Mouse (Mus musculus) liver, adult 2 months (tissue): ENCODE results near the gene Inf2. TPM values are rescaled to one million over a fixed set of nuclear protein-coding genes. Genes with fewer than 3 reads are reported as not detected.

Source experiments
- DNase-seq: peaks from one replicate; pipeline ENCODE4 v3.0.0-alpha.2; 2011; ENCODE audit warnings: low read depth, low spot score; ENCODE audit errors: extremely low read depth
- H3K27ac ChIP-seq: fragments of 200-500 bp; replicated peaks from 2 replicates; pipeline ENCODE4 v1.5.1; 2012; ENCODE audit warnings: low read depth, mild to moderate bottlenecking, control low read depth, inconsistent platforms, low read length; ENCODE audit not compliant: insufficient read depth
- H3K27me3 ChIP-seq: fragments of 200-500 bp; 2 replicates; pipeline ENCODE4 v1.6.1; 2012; ENCODE audit warnings: mild to moderate bottlenecking, moderate library complexity, low read length, inconsistent platforms; ENCODE audit not compliant: control insufficient read depth, insufficient read depth
- H3K36me3 ChIP-seq: fragments of 200-500 bp; 2 replicates; pipeline ENCODE4 v1.6.1; 2012; ENCODE audit warnings: low read length, inconsistent platforms; ENCODE audit not compliant: control insufficient read depth, insufficient read depth
- H3K4me1 ChIP-seq: fragments of 200-500 bp; 2 replicates; pipeline ENCODE4 v1.6.1; 2011; ENCODE audit warnings: low read length; ENCODE audit not compliant: control insufficient read depth, insufficient read depth
- H3K4me3 ChIP-seq: fragments of 200-500 bp; 2 replicates; pipeline ENCODE4 v1.5.1; 2011; ENCODE audit warnings: low read depth, mild to moderate bottlenecking, control low read depth, low read length, moderate library complexity; ENCODE audit not compliant: insufficient read depth
- H3K79me2 ChIP-seq: fragments of 200-500 bp; 2 replicates; pipeline ENCODE4 v1.6.1; 2012; ENCODE audit warnings: inconsistent platforms, mild to moderate bottlenecking, low read length, moderate library complexity; ENCODE audit not compliant: control insufficient read depth, insufficient read depth
- H3K9ac ChIP-seq: fragments of 200-500 bp; 2 replicates; pipeline ENCODE4 v1.6.1; 2012; ENCODE audit warnings: low read depth, mild to moderate bottlenecking, control low read depth, inconsistent platforms, low read length
- CTCF ChIP-seq: fragments of 200-500 bp; IDR thresholded peaks from 2 replicates; pipeline ENCODE4 v1.5.1; 2011; ENCODE audit warnings: low read depth, low read length, control low read depth
- POLR2A ChIP-seq: fragments of 200-500 bp; IDR thresholded peaks from 2 replicates; pipeline ENCODE4 v1.6.1; 2011; ENCODE audit warnings: low read length, control low read depth; ENCODE audit not compliant: insufficient read depth; ENCODE audit errors: extremely low read depth
- WGBS: fragments of 180-500 bp; shearing (Covaris S2); methylation state at CpG from one replicate; pipeline ENCODE4 v1.1.7; 2018; 5-methylcytosine and 5-hydroxymethylcytosine counted together
- polyA plus RNA-seq: library from polyadenylated mRNA; depleted of rRNA; stranded (reverse); fragments of >200 nt; gene quantifications from 2 replicates; pipeline ENCODE4 v1.2.3, GENCODE M21; 2012; rRNA removed
- total RNA-seq: library from RNA; depleted of rRNA; stranded (reverse); fragments of >200 nt; gene quantifications from 2 replicates; pipeline ENCODE4 v1.2.3, GENCODE M21; 2014; rRNA removed

The Inf2 gene
- 15.5 and 22.9 TPM in 2 replicates for total RNA-seq
- polyA plus RNA-seq, result 24.6 and 30.7 TPM in 2 replicates

- WGBS, result under 1% methylated on average over 60 of the region's 60 CpGs
Observed at GRCm38 (mm10) chr12:112588426-112589256, at the start of gene Inf2. TSS of gene Inf2 (plus strand) at chr12:112588784.

DNA sequence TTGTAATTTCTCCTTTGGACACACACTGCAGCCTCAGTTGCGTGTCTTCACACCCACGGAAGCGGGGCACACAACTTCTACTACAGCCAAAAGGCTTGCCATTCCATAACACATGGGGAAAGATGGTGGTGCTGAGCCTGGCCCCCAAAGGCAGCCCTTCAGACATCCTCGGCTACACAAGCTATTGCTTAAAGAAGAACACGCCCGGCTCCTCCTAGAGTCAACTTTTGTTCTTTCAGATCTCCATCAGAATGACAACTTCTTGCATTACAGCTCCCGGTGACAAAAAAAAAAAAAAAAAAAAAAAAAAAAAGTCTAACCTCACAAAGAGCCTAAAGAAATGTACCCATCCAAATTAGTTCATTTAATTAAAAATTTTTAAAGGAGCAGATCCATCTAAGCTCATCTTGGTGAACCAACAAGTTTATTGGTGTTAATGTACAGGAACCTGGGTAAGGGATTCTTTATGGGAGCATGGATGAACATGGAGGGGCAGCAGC is 49.1 kb upstream of the Inf2 start:
- Histone ChIP-seq H3K4me3 (no peak overlapping the region), H3K79me2 (no peaks in the 10 kb centered on the region), H3K27ac (no peak overlapping the region), H3K9ac (no peak overlapping the region), H3K36me3 (no peaks in the 10 kb centered on the region), H3K27me3 (no peaks in the 10 kb centered on the region), H3K4me1 (no peaks in the 10 kb centered on the region)
- no peak for TF ChIP-seq CTCF
- no peak for TF ChIP-seq POLR2A
- DNase-seq, result no peak
- WGBS, result 88% methylated on average over 7 of the region's 7 CpGs

More at GRCm38 (mm10) chr12:112588426-112589256, at the start of gene Inf2:
- no peaks in the 10 kb centered on the region for H3K27me3 ChIP-seq
- H3K9ac ChIP-seq, result peak within 1 kb of the TSS; percentile 94
- H3K79me2 ChIP-seq, result peaks cover 37% of the 10 kb centered on the region; the same call in 1 of the 2 replicates
- peak; percentile 88 for TF ChIP-seq POLR2A
- 0 out of 2 replicates have a peak, but pooled peaks have one; percentile 8 for TF ChIP-seq CTCF
- peak within 1 kb of the TSS; percentile 87 for H3K4me3 ChIP-seq
- H3K4me1 ChIP-seq, result peaks cover 29% of the 10 kb centered on the region
- H3K27ac ChIP-seq, result peak within 1 kb of the TSS; percentile 93
- H3K36me3 ChIP-seq, result no peaks in the 10 kb centered on the region
- peak; percentile 91 for DNase-seq

- 93% methylated on average over 12 of the region's 12 CpGs for WGBS
- H3K79me2 ChIP-seq, result no peaks in the 10 kb centered on the region
- no peaks in the 10 kb centered on the region for H3K27me3 ChIP-seq
- no peaks in the 10 kb centered on the region for H3K4me1 ChIP-seq
- H3K27ac ChIP-seq, result no peak overlapping the region
- no peak for TF ChIP-seq CTCF
- TF ChIP-seq POLR2A, result no peak
- no peak overlapping the region for H3K4me3 ChIP-seq
- no peaks in the 10 kb centered on the region for H3K36me3 ChIP-seq
- no peak overlapping the region for H3K9ac ChIP-seq
- DNase-seq, result no peak
Observed at GRCm38 (mm10) chr12:112540321-112540720, 48.3 kb upstream of the Inf2 start.

DNA sequence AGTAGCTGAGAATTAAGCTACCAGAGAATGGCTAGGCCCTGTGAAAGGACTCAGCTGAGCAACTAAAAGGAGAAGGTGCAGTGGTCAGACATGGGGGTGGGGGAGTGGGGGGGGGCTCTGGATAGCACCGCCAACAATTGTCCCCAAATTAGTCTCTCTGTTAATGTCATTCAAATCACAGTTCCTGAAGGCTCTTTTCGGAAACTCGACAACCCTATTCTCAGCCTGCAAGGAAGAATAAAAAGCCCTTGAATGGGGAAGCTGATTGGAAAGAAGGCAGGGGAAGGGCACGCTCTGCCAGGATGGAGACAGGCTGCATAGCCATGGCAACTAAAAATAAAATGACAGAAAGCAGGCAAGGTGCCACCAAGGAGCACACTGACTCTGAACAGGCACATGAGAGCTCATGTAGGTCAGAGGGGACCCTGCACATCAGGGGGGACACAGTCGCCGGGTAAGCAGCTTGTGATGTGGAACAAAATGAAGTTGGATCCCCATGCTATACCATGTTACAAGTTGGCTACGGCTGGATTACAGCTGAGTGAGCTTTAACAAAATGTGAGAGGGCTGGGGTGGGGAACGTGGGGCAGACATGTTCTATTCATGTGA is 47.0 kb upstream of the Inf2 start:
- Histone ChIP-seq H3K27ac (no peak overlapping the region), H3K79me2 (no peaks in the 10 kb centered on the region), H3K4me1 (no peaks in the 10 kb centered on the region), H3K9ac (no peak overlapping the region), H3K36me3 (no peaks in the 10 kb centered on the region), H3K4me3 (no peak overlapping the region), H3K27me3 (no peaks in the 10 kb centered on the region)
- DNase-seq, result no peak
- WGBS, result 88% methylated on average over 8 of the region's 8 CpGs
- no peak for TF ChIP-seq CTCF
- no peak for TF ChIP-seq POLR2A

DNA sequence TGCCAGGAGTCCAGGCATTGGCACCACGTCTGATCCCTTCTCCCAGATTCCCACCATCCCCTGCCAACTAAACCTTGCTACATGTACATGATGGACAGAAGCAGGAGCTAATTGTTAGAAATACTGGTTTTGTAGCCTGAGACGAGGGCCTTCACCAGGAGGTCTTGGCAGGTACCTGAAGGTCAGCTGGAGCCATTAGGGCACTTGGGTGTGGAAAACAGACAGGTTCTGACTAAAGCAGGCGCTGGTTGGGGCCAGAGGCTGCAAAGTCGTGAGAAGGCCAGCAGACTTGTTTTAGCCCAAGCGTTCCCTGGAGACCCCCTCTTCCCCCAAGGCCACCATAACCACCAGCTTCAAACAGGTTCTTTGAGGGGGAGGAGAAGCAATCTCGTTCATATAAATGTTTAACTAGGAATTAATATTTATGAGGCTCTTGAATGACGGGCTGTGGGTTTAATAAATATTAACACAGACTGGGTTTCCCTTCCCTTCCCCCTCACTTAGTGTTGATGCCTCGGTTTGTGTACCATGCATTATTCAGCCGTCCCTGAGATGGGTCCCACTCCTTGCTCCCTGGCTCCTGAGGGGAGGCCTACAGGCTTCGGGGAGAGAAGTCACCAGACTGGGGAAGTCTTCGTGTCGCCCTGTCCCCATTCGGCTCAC is 46.2 kb upstream of the Inf2 start:
- Histone ChIP-seq H3K27me3 (no peaks in the 10 kb centered on the region), H3K4me3 (no peak overlapping the region; the same call in 1 of the 2 replicates), H3K27ac (no peak overlapping the region), H3K36me3 (no peaks in the 10 kb centered on the region), H3K79me2 (no peaks in the 10 kb centered on the region), H3K9ac (peak overlapping the region; percentile 17), H3K4me1 (no peaks in the 10 kb centered on the region)
- DNase-seq, result no peak
- 52% methylated on average over 13 of the region's 13 CpGs for WGBS
- TF ChIP-seq CTCF (no peak), POLR2A (no peak)
